ENCODE assay signal across 19 mouse cellular contexts in the genomic region with DNA sequence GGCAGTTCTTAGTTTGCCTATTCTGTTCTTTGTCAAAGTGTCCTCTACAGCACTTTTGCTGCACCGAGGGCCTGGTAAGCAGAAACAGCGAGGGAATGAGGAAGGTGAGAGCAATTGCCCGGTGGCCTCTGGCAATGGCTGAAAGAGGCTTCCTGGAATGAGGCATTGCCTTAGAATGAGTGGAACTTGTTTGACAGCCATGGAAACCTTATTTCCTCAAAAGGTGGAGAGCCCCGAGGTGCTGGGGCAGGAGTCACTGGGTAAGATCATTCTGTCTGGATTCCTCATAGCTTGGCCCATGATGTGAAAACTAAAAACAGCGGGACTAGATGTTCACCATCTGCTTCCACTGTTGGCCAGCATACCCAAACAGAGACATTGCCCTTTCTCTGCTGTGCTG.
DNase-seq lines count a peak whose midpoint lies in the region.
"Had no signal": no experiment of that assay in that cellular context is flagged by ENCODE, and none has a peak within 500 bp of the region (broad histone marks: within the 10 kb centered on the region; RNA-seq: fewer than 3 reads in every experiment).

No protein-coding gene starts in this region.

- intact Hi-C loops in heart, postnatal 10 days (cut with DNase I), result no loop called here

- peak; percentile 62 for DNase-seq in heart, adult 11 months
- DNase-seq in heart, postnatal 10 days, result no peak
- peak; percentile 45 for DNase-seq in heart, embryonic 10.5 days (ENCODE audit: low spot score)
- DNase-seq in heart, adult 8-10 months (ENCODE audit: low spot score), result no peak
- peak; percentile 61 for DNase-seq in fat pad, adult 2 months (ENCODE audit: extremely low read depth, low read depth, low spot score)
- DNase-seq in gonadal fat pad, adult 2 months (ENCODE audit: low read depth), result peak; percentile 52
- no peak for DNase-seq in kidney, postnatal 4 days
- DNase-seq in ovary, postnatal 14 days (ENCODE audit: low spot score), result no peak
- DNase-seq: adrenal gland, adult 2 months; adrenal gland, adult 8-10 months; adrenal gland, postnatal 10 days; adrenal gland, postnatal 14 days; adrenal gland, postnatal 25 days; adrenal gland, postnatal 36 days; B cell, adult 2 months; cerebellum, adult 11 months; cerebellum, adult 11-12 months had no signal

- peaks cover 12% of the 10 kb centered on the region; the same call in 1 of the 2 replicates for H3K4me1 ChIP-seq in heart, embryonic 10.5 days

- H3K9me3 ChIP-seq in heart, embryonic 10.5 days, result no peaks in the 10 kb centered on the region
- H3K9me3 ChIP-seq: G1E had no signal

- 72% methylated on average over 5 of the region's 5 CpGs for WGBS in heart, embryonic 10.5 days

- H3K36me3 ChIP-seq in heart, embryonic 10.5 days, result no peaks in the 10 kb centered on the region
- H3K36me3 ChIP-seq: G1E had no signal

- no peak overlapping the region for H3K27ac ChIP-seq in heart, embryonic 10.5 days

- no peak overlapping the region for H3K4me3 ChIP-seq in heart, embryonic 10.5 days

- no peaks in the 10 kb centered on the region for H3K27me3 ChIP-seq in heart, embryonic 10.5 days (ENCODE audit: insufficient read depth, poor library complexity, severe bottlenecking)
- H3K27me3 ChIP-seq: CH12.LX had no signal

Comparison
In these comparisons a context has a peak if more than half of its experiments do, and no peak if none do; other contexts are left out.
1. DNase-seq: peak in heart, adult 11 months (single experiment), heart, embryonic 10.5 days (single experiment), fat pad, adult 2 months (single experiment) and gonadal fat pad, adult 2 months (single experiment); none in heart, postnatal 10 days (0 of 2), heart, adult 8-10 months (single experiment), kidney, postnatal 4 days (0 of 2) and ovary, postnatal 14 days (single experiment).